Mouse (Mus musculus) adrenal gland, postnatal 4 days (tissue): ENCODE results near the gene Pqlc2. TPM values are rescaled to one million over a fixed set of nuclear protein-coding genes. Genes with fewer than 3 reads are reported as not detected.

Experiments
- microRNA-seq: library from miRNA; unstranded; fragments of <30 nt; microRNA quantifications from one replicate; pipeline ENCODE4 v1.2.0, GENCODE M21; 2021
- total RNA-seq, 2 experiments: library from RNA; stranded (reverse); gene quantifications; 2 replicates each; pipeline ENCODE4 v1.2.3; 2021

Gene Pqlc2
- total RNA-seq, 2 experiments from 2014 or later, result 9.8 to 10.6 TPM

Small RNA genes within 50 kb of the gene (microRNA-seq; reads per million reads assigned to microRNA genes)
- gene Gm24245, result not detected
- 1.1 reads per million for gene Gm25732

Other genes with a start within 250 kb of the Pqlc2 start
- under 1 TPM; 0.76 to 0.84 TPM for gene Htr6, start 235.1 kb downstream of the Pqlc2 start, total RNA-seq
- 10 to 100 TPM; 47.4 to 49.2 TPM for gene Nbl1, start 217.7 kb downstream of the Pqlc2 start, total RNA-seq
- gene Minos1, start 179.6 kb downstream of the Pqlc2 start, total RNA-seq, result 100 to 1,000 TPM; 352 to 357 TPM
- gene Capzb, start 117.8 kb downstream of the Pqlc2 start, total RNA-seq, result 100 to 1,000 TPM; 343 to 361 TPM
- 10 to 100 TPM; 63.6 to 67.5 TPM for gene Akr7a5, start within 50 bp of the Pqlc2 start, total RNA-seq
- gene Mrto4, start 41.9 kb upstream of the Pqlc2 start, total RNA-seq, result 10 to 100 TPM; 71.0 to 71.8 TPM
- 10 to 100 TPM; 53.9 to 58.1 TPM for gene Emc1, start 41.9 kb upstream of the Pqlc2 start, total RNA-seq
- 100 to 1,000 TPM; 114 to 124 TPM for gene Ubr4, start 41.9 kb upstream of the Pqlc2 start, total RNA-seq
- gene Iffo2, start 219.8 kb upstream of the Pqlc2 start, total RNA-seq, result 10 to 100 TPM; 17.6 to 17.8 TPM